Mouse (Mus musculus): ENCODE data around the gene Olfr406.

The Olfr406 gene

GRCm38 (mm10) chr11:74259508-74259907, at the start of gene Olfr406:
Gene Olfr406, plus strand, starts transcription at chr11:74259808.
- DNase-seq (ENCODE audit: low read depth, low spot score) = no peak

DNA sequence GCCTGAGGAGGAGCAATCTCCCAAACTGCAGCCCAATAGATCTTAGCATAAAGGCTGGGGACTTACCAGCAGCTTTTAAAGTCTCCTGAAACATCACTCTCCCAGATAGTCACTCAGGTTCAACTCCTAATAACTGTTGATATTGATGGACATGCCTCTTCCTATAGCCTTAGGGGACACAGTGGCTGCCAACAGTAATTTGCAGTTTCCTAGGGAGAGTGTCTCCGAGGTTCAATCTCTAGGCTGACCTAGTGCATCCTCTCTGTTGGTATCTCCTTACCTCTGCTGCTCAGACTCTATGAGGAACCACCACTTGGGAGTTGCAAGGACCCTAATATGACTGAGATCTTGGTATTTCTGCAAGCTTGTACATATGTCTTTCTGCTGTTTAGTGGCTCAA, 48.3 kb upstream of the Olfr406 start, which contains the start of gene Olfr43:
Olfr43 (minus strand) TSS at position 101 of the 400 bp plus-strand sequence.
- no peak for DNase-seq (ENCODE audit: low read depth, low spot score)

DNA sequence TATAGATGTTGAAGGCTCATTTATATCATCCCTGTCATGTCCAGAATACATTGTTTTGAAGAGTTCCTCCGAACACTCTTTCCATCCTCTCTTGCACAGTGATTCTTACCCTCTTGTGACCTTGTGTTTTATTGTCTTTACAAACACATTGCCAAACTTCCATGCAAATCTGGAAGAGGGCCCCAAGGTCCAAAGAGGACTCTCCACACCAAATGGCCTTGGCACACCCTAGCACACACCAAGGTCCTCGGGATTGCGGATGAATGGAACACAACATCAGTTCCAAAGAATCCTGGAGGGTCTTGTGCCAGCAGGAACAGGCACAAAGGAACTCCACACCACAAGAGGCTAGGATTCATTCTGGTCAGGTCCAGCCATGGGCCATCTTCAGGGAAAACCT, 18.4 kb upstream of the Olfr406 start:
- no peak for DNase-seq (ENCODE audit: low read depth, low spot score)

- DNase-seq (ENCODE audit: low read depth, low spot score) = no peak
These were observed 23.8 kb downstream of the Olfr406 start, which contains the start of gene Olfr59 for GRCm38 (mm10) chr11:74283436-74283835. Gene Olfr59, plus strand, starts transcription at chr11:74283736.

GRCm38 (mm10) chr11:74287256-74287655, 27.6 kb downstream of the Olfr406 start:
- DNase-seq (ENCODE audit: low read depth, low spot score) = no peak

Data from telencephalon, adult 2 months (tissue).